Mouse (Mus musculus) adrenal gland, adult 8-10 months (tissue): ENCODE data around the gene Tmem110. TPM values are rescaled to one million over a fixed set of nuclear protein-coding genes. Genes with fewer than 3 reads are reported as not detected.

Experiments
- DNase-seq: peaks from one replicate; pipeline ENCODE4 v3.0.0; 2022
- total RNA-seq, 4 experiments: library from RNA; stranded (reverse); gene quantifications; 2 replicates each; pipeline ENCODE4 v1.2.4; 2022

Gene Tmem110
- total RNA-seq, 4 experiments from 2014 or later: 20.1 to 23.7 (median 22.8) TPM

GRCm38 (mm10) chr14:30904307-30904706 lies 78.9 kb downstream of the Tmem110 start:
- no peak for DNase-seq

- DNase-seq: no peak
Observed at GRCm38 (mm10) chr14:30906001-30906400, 80.6 kb downstream of the Tmem110 start.

GRCm38 (mm10) chr14:30907814-30908265 lies 82.5 kb downstream of the Tmem110 start:
- DNase-seq: no peak

- no peak for DNase-seq
Observed at GRCm38 (mm10) chr14:30911141-30911540, 85.8 kb downstream of the Tmem110 start.

- no peak for DNase-seq
Observed at GRCm38 (mm10) chr14:30912641-30913040, 87.3 kb downstream of the Tmem110 start.

GRCm38 (mm10) chr14:30913404-30913803 lies 88.0 kb downstream of the Tmem110 start:
- no peak for DNase-seq

GRCm38 (mm10) chr14:30916516-30916915 lies 91.1 kb downstream of the Tmem110 start:
- DNase-seq: no peak

GRCm38 (mm10) chr14:30922053-30922670 lies 96.8 kb downstream of the Tmem110 start:
- DNase-seq: no peak

GRCm38 (mm10) chr14:30923375-30924105 lies 98.2 kb downstream of the Tmem110 start, which contains the start of gene Itih3:
Itih3 (minus strand) TSS chr14:30923760.
- no peak for DNase-seq

- no peak for DNase-seq
Observed at GRCm38 (mm10) chr14:30925492-30925891, 100.1 kb downstream of the Tmem110 start.

Other genes starting within 250 kb of the Tmem110 start
- 100 to 1,000 TPM; 118 to 213 (median 160) TPM for gene Prkcd, start 199.4 kb upstream of the Tmem110 start, total RNA-seq
- gene Rft1, start 171.2 kb upstream of the Tmem110 start, total RNA-seq: 10 to 100 TPM; 31.0 to 39.7 (median 33.2) TPM
- 10 to 100 TPM; 26.7 to 31.3 (median 30.3) TPM for gene Sfmbt1, start 110.7 kb upstream of the Tmem110 start, total RNA-seq
- 1 to 10 TPM; 1.7 to 2.9 (median 2.7) TPM for gene Mustn1, start 53.6 kb downstream of the Tmem110 start, total RNA-seq
- 1 to 10 TPM in 3 of 4 experiments, under 1 TPM in 1; 0.65 to 4.7 (median 2.9) TPM for gene Itih4, start 60.9 kb downstream of the Tmem110 start, total RNA-seq
- gene Itih3, start 98.2 kb downstream of the Tmem110 start, total RNA-seq: 1 to 10 TPM in 1 of 4 experiments, under 1 TPM in 3; 0.38 to 1.0 (median 0.59) TPM
- gene Itih1, start 117.7 kb downstream of the Tmem110 start, total RNA-seq: under 1 TPM in 3 of 4 experiments, not detected in 1; 0.09 to 0.51 (median 0.17) TPM
- 10 to 100 TPM; 13.4 to 17.9 (median 13.8) TPM for gene Nek4, start 125.8 kb downstream of the Tmem110 start, total RNA-seq
- 10 to 100 TPM; 50.0 to 90.5 (median 70.5) TPM for gene Glt8d1, start 175.8 kb downstream of the Tmem110 start, total RNA-seq
- gene Spcs1, start 176.1 kb downstream of the Tmem110 start, total RNA-seq: 100 to 1,000 TPM; 232 to 268 (median 251) TPM
- 10 to 100 TPM; 52.9 to 66.2 (median 61.2) TPM for gene Pbrm1, start 193.5 kb downstream of the Tmem110 start, total RNA-seq
- gene Gnl3, start 193.6 kb downstream of the Tmem110 start, total RNA-seq: 10 to 100 TPM; 69.1 to 99.4 (median 83.9) TPM